Mouse (Mus musculus) limb, embryonic 14.5 days (tissue): ENCODE measurements around the gene Rwdd3. TPM values are rescaled to one million over a fixed set of nuclear protein-coding genes. Genes with fewer than 3 reads are reported as not detected.

ENCODE experiments used
- ATAC-seq: fragments of 200-750 bp; cut with Nextera tagmentation; 2 replicates; pipeline ENCODE4 v1.8.0; 2017; ENCODE audit warnings: low read depth, moderate number of reproducible peaks, moderate TSS enrichment; ENCODE audit not compliant: low FRiP score
- DNase-seq: peaks from one replicate; pipeline ENCODE4 v3.0.0-alpha.2; 2015; ENCODE audit warnings: low spot score
- H3K27ac ChIP-seq: fragments of 300-500 bp; sonication (generic); replicated peaks from 2 replicates; pipeline ENCODE4 v1.5.1; 2014; ENCODE audit warnings: low read depth, mild to moderate bottlenecking, low read length, moderate library complexity, mixed read lengths
- H3K27me3 ChIP-seq: fragments of 300-500 bp; sonication (generic); 2 replicates; pipeline ENCODE4 v1.6.1; 2014; ENCODE audit warnings: low read length, mixed read lengths; ENCODE audit not compliant: control insufficient read depth, insufficient read depth
- H3K36me3 ChIP-seq: fragments of 300-500 bp; sonication (generic); 2 replicates; pipeline ENCODE4 v1.6.1; 2014; ENCODE audit warnings: mild to moderate bottlenecking, low read length, moderate library complexity, mixed read lengths; ENCODE audit not compliant: control insufficient read depth, insufficient read depth
- H3K4me1 ChIP-seq: fragments of 300-500 bp; sonication (generic); 2 replicates; pipeline ENCODE4 v1.6.1; 2014; ENCODE audit warnings: antibody characterized with exemption, low read length, mixed read lengths; ENCODE audit not compliant: control insufficient read depth, insufficient read depth
- H3K4me2 ChIP-seq: fragments of 300-500 bp; sonication (generic); replicated peaks from 2 replicates; pipeline ENCODE4 v1.6.1; 2014; ENCODE audit warnings: low read depth, mild to moderate bottlenecking, low read length, moderate library complexity; ENCODE audit not compliant: severe bottlenecking
- H3K4me3 ChIP-seq: fragments of 300-500 bp; sonication (generic); replicated peaks from 2 replicates; pipeline ENCODE4 v1.5.1; 2014; ENCODE audit warnings: low read length
- H3K9ac ChIP-seq: fragments of 300-500 bp; sonication (generic); 2 replicates; pipeline ENCODE4 v1.6.1; 2014; ENCODE audit warnings: mild to moderate bottlenecking, low read depth, low read length, moderate library complexity; ENCODE audit not compliant: severe bottlenecking
- H3K9me3 ChIP-seq: fragments of 300-500 bp; sonication (generic); 2 replicates; pipeline ENCODE4 v1.6.1; 2016; ENCODE audit warnings: low read length; ENCODE audit not compliant: control insufficient read depth
- POLR2A ChIP-seq: fragments of 200-500 bp; IDR thresholded peaks from 2 replicates; pipeline ENCODE4 v1.8.0; 2012; ENCODE audit warnings: inconsistent platforms, mild to moderate bottlenecking, moderate library complexity, borderline replicate concordance; ENCODE audit not compliant: insufficient read depth, insufficient read length; ENCODE audit errors: extremely low read depth
- WGBS: fragments of 180-500 bp; shearing (Covaris S2); extraction: QIAGEN DNeasy Blood & Tissue Kit; methylation state at CpG from one replicate; pipeline ENCODE4 v1.1.7; 2014; 5-methylcytosine and 5-hydroxymethylcytosine counted together
- polyA plus RNA-seq, 2 experiments: library from polyadenylated mRNA; depleted of rRNA in 1 of 2; stranded (reverse) in 1 of 2; unstranded in 1 of 2; fragments of >200 nt; fragmentation: Nextera tagmentation in 1 of 2; extraction: Ambion mirVana in 1 of 2; gene quantifications; 2 replicates each; pipeline versions ENCODE4 v1.2.1 to v1.2.3; 2012 to 2014

The Rwdd3 gene
- polyA plus RNA-seq (2012; rRNA removed) (6.3 and 7.7 TPM in 2 replicates), polyA plus RNA-seq (2014; fragmentation: Nextera tagmentation; extraction: Ambion mirVana) (7.6 and 8.0 TPM in 2 replicates)

GRCm38 (mm10) chr3:121171243-121171871 is at the start of gene Rwdd3:
Rwdd3 (minus strand) TSS chr3:121171695.
- under 1% methylated on average over 36 of the region's 40 CpGs for WGBS
- H3K36me3 ChIP-seq, result no peaks in the 10 kb centered on the region

GRCm38 (mm10) chr3:121217011-121217410 is 45.5 kb upstream of the Rwdd3 start:
- Histone ChIP-seq H3K4me1 (no peaks in the 10 kb centered on the region), H3K4me3 (no peak overlapping the region), H3K27me3 (no peaks in the 10 kb centered on the region), H3K27ac (no peak overlapping the region), H3K9ac (no peak overlapping the region), H3K9me3 (no peaks in the 10 kb centered on the region), H3K4me2 (no peak overlapping the region), H3K36me3 (no peaks in the 10 kb centered on the region)
- DNase-seq (no peak), ATAC-seq (no peak)
- 75% methylated on average over 6 of the region's 6 CpGs for WGBS
- TF ChIP-seq POLR2A, result no peak

More at GRCm38 (mm10) chr3:121171243-121171871, at the start of gene Rwdd3:
- no peaks in the 10 kb centered on the region for H3K9me3 ChIP-seq
- ATAC-seq (peak; percentile 95), DNase-seq (peak; percentile 85)
- H3K4me3 ChIP-seq, result peak within 1 kb of the TSS; percentile 58
- no peak within 1 kb of the TSS; the same call in 1 of the 2 replicates for H3K27ac ChIP-seq
- peak within 1 kb of the TSS; percentile 68 for H3K4me2 ChIP-seq
- H3K9ac ChIP-seq, result peak within 1 kb of the TSS; percentile 63
- no peaks in the 10 kb centered on the region for H3K27me3 ChIP-seq
- no peak for TF ChIP-seq POLR2A
- H3K4me1 ChIP-seq, result no peaks in the 10 kb centered on the region

- H3K27me3 ChIP-seq, result no peaks in the 10 kb centered on the region
- H3K27ac ChIP-seq, result no peak overlapping the region
- 65% methylated on average over 3 of the region's 3 CpGs for WGBS
- no peaks in the 10 kb centered on the region for H3K9me3 ChIP-seq
- no peaks in the 10 kb centered on the region for H3K4me1 ChIP-seq
- H3K4me3 ChIP-seq, result no peak overlapping the region
- no peak for TF ChIP-seq POLR2A
- H3K36me3 ChIP-seq, result no peaks in the 10 kb centered on the region
- no peak overlapping the region for H3K4me2 ChIP-seq
- H3K9ac ChIP-seq, result no peak overlapping the region
- no peak for DNase-seq
- no peak for ATAC-seq
Observed at GRCm38 (mm10) chr3:121213501-121213900, 42.0 kb upstream of the Rwdd3 start.

- Histone ChIP-seq H3K27ac (no peak overlapping the region), H3K27me3 (no peaks in the 10 kb centered on the region), H3K4me3 (no peak overlapping the region), H3K9ac (no peak overlapping the region), H3K36me3 (no peaks in the 10 kb centered on the region), H3K4me2 (no peak overlapping the region), H3K9me3 (no peaks in the 10 kb centered on the region), H3K4me1 (no peaks in the 10 kb centered on the region)
- 38% methylated on average over 1 of the region's 1 CpGs for WGBS
- no peak for ATAC-seq
- DNase-seq, result no peak
- TF ChIP-seq POLR2A, result no peak
Observed at GRCm38 (mm10) chr3:121212156-121212555, 40.7 kb upstream of the Rwdd3 start.

GRCm38 (mm10) chr3:121208994-121209393 is 37.5 kb upstream of the Rwdd3 start:
- no peaks in the 10 kb centered on the region for H3K27me3 ChIP-seq
- no peak overlapping the region for H3K4me2 ChIP-seq
- H3K36me3 ChIP-seq, result no peaks in the 10 kb centered on the region
- no peaks in the 10 kb centered on the region for H3K9me3 ChIP-seq
- H3K9ac ChIP-seq, result no peak overlapping the region
- ATAC-seq, result no peak
- 88% methylated on average over 5 of the region's 5 CpGs for WGBS
- H3K27ac ChIP-seq, result no peak overlapping the region
- DNase-seq, result no peak
- TF ChIP-seq POLR2A, result no peak
- no peak overlapping the region for H3K4me3 ChIP-seq
- 0 out of 2 replicates have a peak, but pooled peaks cover 2% of the 10 kb centered on the region for H3K4me1 ChIP-seq
